Mouse (Mus musculus): ENCODE results near the gene Arl15.

DNA sequence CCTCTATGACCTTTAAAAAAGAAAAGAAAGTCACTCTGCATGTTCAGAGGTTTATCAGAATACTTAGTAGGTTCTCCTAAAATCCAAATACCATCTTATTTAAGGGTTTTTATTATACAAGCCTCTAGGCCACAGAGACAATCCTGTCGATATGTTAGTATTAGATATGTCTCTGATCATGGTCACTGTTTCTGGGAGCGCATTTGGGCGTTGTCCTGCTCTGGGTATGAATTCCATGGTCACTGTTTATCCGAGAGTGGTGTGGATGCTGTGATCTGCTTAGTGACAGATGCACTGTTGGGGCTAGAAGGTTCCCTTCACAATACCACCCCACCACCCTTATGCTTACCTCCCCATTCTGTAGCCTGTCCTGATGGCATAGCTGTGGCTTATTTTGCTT is 320.8 kb downstream of the Arl15 start:
- TF ChIP-seq CTCF (IDR thresholded peaks at IDR 0.05; ENCODE audit: borderline replicate concordance, extremely low read depth, insufficient read depth, insufficient read length) (no peak), POLR2A (IDR thresholded peaks at IDR 0.05; ENCODE audit: borderline replicate concordance, extremely low read depth, insufficient read depth, insufficient read length, poor library complexity, severe bottlenecking) (no peak)

Measured in brain, embryonic 14.5 days (tissue).